Mouse (Mus musculus) ZHBTc4 (cell line): ENCODE measurements at regions not wholly inside any gene's neighbourhood (a gene's known extent, or its start where the extent isn't known, plus 50 kb on each side); places are given as distances from the start of the nearest gene placed in this dataset.

Experiments
- DNase-seq: peaks from one replicate; pipeline ENCODE4 v3.0.0-alpha.2; 2011; ENCODE audit warnings: low read depth, low spot score

GRCm38 (mm10) chr9:5118584-5118983 lies 179.7 kb upstream of the Casp1 start:
- DNase-seq: no peak

- no peak for DNase-seq
Observed at GRCm38 (mm10) chr9:5121144-5121821, 177.0 kb upstream of the Casp1 start.

- peak; percentile 17 for DNase-seq
Observed at GRCm38 (mm10) chr9:5126821-5127220, 171.5 kb upstream of the Casp1 start.

DNA sequence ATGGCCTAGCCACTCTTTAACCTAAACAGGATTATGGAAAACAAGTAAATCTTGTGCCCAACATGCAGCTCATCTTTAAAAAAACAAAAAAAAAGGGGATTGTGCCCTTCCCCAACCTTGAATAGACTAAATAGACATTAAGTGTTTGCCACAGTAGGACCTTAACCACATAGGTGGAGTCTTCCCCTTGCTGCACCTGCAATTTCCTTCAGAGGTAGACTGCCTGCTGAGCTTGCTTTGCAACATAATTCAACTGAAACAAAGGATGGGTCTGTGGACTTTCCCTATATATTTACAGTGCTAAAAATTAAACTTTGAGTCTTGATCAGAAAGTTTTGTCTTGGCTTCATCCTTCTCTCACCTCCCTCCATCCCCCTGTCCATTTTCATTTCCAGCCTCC lies 165.9 kb upstream of the Casp1 start:
- peak; percentile 30 for DNase-seq

- peak; percentile 18 for DNase-seq
Observed at GRCm38 (mm10) chr9:5146604-5147003, 151.7 kb upstream of the Casp1 start.
